Mouse (Mus musculus): ENCODE data around the gene Dennd4a.

DNA sequence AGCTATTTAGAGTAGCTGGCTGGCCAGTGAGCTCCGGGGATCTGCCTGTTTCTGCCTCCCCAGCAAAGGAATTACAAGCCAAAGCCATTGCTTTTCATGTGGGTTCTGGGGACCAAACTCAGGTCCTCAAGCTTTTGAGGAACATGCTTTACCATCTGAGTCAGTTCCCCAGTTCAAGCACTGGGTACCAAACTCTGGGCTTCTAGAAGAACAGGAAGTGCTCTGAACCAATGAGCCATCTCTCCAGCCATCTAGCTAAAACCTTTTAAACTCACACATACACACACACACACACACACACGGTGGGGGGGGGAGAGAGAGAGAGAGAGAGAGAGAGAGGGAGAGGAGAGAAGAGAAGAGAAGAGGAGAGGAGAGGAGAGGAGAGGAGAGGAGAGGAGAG, 12.3 kb upstream of the Dennd4a start:
- no peak for TF ChIP-seq GATA1 (IDR thresholded peaks at IDR 0.05; ENCODE audit: borderline replicate concordance, low read length)
- TF ChIP-seq FLI1 (IDR thresholded peaks at IDR 0.05; ENCODE audit: low read length) = no peak

Measured in megakaryocyte, embryonic 14.5 days (primary cell).